Mouse (Mus musculus): ENCODE measurements around the gene Hnrnpa1.
"Not testable (repeated sequence)": the region's sequence is repeated elsewhere in the genome, so short reads cannot be mapped to it uniquely, and the experiment has no call there.

Hnrnpa1 gene

DNA sequence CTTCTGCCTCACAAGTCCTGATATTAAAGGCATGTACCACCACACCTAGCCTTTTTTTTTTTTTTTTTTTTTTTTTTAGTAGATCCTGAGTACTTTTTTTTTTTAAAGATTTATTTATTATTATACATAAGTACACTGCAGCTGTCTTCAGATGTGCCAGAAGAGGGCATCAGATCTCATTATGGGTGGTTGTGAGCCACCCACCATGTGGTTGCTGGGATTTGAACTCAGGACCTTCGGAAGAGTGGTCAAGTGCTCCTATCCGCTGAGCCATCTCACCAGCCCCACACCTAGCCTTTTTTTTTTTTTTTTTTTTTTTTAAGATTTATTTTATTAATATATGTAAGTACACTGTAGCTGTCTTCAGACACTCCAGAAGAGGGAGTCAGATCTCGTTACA lies 35.7 kb downstream of the Hnrnpa1 start:
- not testable (repeated sequence) for DNase-seq

- no peak for DNase-seq
Measured at GRCm38 (mm10) chr15:103277949-103278348, 37.7 kb downstream of the Hnrnpa1 start.

DNA sequence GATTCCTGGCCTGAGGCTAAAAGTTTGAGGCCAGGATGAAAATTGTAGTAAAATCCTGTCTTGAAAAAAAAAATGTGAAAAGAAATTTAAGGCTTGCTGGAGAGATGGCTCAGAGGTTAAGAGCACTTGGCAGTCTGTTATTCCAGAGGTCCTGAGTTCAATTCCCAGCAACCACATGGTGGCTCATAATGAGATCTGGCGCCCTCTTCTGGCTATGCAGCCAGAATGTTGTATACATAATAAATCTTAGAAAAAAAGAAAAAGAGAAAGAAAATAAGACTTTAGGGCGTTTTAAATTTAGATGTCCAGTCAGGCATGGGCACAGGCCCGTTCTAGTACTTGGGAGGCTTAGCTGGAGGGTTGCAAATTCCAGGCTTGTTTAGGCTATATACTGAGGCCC lies 39.5 kb downstream of the Hnrnpa1 start:
- DNase-seq: peak; percentile 65 to 67

DNA sequence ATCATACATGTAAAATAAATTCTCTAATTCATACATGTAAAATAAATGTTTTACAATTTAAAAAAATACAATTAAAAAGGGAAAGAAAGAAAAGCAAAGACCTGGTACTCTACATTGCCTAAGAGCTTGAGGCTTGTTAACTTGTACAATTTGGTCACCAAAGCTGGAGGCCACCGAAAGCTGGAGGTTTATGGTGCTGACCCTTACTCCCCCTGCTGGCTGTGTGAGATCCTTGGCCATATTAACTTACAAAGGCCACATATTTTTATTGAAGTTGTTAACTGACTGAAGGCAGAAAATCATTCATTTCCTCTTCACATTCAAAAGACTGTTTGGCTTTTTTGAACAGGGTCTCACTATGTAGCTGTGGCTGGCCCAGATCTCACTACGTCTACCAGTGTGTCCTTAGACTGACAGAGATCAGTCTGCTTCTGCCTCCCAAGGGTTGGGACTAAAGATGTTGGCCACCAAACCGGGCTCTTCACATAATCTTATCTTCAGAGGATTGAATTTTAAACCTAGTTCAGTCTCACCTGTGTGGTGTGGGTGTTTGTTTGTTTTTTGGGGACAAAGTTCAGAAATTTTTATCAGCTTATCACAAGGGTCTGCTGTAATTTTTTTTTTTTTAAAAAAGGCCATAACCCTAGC lies 40.7 kb downstream of the Hnrnpa1 start:
- peak; percentile 39 to 44 for DNase-seq

DNA sequence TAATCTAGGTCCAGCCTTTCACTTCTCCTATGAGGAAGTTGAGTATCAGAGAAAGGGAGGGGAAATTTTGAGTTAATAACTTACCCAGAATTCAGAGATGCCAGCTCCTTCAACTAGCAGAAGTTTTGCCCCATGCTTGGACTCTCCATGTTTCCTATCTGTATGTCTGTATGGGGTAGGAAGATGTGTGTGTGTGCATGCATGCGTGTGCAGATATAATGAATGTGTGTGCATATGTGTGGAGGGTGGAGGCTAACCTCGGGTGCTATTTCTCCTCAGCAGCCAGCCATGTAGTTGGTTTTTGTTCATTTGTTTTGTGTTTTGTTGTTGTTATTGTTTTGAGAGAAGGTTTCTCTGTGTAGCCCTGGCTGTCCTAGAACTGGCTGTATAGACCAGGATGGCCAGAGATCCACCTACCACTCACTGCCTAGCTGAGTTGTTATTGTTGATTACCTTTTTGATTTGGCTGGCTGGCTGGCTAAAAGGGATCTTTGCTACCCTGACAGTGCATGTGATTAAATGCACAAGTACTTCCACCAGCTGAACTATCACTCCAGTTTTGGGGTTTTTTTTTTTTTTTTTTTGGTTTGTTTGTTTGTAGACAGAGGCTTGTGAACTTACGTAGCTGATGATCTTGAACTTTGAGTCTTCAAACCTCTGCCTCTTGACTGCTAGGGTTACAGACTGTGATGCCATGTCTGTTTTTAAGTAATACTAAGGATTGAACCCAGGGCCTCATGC lies 41.4 kb downstream of the Hnrnpa1 start:
- DNase-seq: no peak

- peak; percentile 65 to 68 for DNase-seq
Measured at GRCm38 (mm10) chr15:103284066-103284465, 43.8 kb downstream of the Hnrnpa1 start.

- no peak for DNase-seq
Measured at GRCm38 (mm10) chr15:103284647-103285046, 44.4 kb downstream of the Hnrnpa1 start.

DNA sequence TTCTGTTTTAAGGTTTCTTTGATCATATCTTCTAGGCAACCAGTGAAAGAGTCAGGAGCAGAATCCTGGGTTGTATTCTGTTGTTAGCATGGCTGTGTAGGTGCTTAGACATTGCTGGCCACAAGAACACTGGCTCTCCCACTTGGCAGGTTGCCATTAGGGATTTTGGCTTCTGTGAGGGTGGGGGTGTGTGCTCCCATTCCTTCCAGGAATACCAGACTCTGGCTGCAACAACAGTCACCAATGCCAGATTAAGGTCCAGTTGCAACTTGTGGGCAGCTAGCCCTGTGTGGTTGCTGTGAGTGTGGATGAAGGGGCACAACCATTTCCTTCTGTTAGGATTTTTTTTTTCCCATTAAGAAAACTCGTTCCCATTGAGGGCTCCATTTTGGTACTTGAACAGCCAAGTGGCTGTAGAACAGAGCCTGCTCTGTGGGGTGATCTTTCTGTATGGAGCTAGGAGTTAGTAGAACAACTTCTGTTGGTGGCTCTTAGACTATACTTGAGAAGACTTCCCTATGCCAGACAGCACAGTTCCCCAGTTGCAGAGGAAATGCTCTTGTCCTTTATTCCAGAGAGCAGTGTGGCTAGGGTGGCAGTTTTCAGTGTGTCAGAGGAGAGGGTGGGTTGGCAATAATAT lies 45.7 kb downstream of the Hnrnpa1 start:
- no peak for DNase-seq

DNA sequence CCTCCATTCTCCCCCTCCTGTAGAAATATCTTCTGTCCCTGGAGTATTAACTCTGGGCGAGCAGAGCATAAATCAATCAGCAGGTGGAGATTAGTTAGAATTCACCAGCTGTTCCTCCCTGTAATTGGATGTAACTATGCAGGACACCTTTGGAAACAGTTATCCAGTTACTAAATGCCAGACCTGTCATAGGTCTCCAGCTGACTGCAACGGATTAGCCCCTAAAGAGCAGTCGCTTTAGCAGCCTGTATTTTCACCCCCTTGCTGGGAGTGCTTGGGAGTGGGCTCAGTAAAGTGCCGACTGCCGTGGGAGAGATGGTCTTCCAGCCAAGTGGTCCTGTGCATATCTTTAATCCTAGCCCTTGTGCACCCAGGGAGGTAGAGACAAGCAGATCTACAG lies 49.4 kb downstream of the Hnrnpa1 start:
- no peak for DNase-seq

DNA sequence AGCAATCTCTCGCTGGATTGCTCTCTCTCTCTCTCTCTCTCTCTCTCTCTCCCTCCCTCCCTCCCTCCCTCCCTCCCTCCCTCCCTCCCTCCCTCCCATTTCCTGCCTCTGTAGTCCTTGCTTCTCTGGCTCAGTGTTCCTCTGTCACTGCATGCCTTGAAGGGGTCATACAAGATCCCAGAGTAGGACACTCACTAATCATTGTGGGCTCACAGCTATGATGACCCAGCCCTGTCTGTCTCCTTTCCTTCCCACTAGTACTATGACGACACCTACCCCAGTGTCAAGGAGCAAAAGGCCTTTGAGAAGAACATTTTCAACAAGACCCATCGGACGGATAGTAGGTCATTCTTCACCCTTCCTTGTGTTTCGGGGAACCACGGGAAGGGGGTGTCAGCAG lies 50.2 kb downstream of the Hnrnpa1 start:
- DNase-seq: no peak

GRCm38 (mm10) chr15:103290843-103291242 lies 50.6 kb downstream of the Hnrnpa1 start:
- no peak for DNase-seq

DNA sequence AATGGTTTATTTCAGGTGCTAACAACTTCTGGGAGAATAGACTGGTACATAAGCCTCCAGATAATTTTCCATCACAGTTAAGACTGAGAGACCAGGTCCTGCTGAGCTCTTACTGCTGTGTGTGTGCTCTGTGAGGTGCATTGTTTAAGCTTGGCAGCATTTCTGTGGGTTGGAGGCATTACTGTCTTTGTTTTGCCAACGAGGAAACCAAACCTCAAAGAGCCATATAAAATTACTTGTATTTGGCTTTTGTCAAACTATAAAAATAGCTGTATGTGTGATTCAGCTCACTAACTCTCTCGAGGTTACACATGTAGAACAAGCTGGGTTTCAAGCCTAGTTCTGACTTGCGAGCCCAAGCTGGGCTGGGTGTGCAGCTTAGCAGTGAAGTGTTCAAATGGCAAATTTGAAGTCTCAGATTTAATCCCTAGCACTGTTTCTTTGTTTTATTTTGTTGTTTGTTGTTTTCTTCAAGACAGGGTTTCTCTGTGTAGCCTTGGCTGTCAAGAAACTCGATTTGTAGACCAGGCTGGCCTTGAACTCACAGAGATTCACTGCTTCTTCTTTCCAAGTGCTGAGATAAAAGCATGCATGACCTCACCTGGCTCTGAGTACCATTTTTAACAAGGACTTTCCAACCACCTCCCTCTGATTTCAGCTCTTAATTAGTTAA lies 52.6 kb downstream of the Hnrnpa1 start:
- no peak for DNase-seq

DNA sequence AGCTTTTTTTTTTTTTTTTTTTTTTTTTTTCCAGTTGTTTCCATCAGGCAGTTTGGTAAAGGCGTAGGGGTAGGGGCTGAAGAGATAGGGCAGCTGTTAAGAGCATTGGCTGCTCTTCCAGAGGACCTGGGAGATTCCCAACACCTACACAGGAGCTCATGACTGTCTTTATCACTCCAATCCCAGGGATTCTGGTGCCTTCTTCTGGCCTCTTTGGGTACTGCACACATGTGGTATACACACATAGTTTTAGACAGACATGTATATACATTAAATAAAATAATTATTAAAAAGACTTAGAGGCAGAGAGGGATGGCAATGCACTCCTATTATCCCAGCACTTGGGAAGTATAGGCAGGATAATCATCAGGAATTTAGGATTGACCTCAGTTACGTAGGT lies 53.1 kb downstream of the Hnrnpa1 start:
- no peak for DNase-seq

DNA sequence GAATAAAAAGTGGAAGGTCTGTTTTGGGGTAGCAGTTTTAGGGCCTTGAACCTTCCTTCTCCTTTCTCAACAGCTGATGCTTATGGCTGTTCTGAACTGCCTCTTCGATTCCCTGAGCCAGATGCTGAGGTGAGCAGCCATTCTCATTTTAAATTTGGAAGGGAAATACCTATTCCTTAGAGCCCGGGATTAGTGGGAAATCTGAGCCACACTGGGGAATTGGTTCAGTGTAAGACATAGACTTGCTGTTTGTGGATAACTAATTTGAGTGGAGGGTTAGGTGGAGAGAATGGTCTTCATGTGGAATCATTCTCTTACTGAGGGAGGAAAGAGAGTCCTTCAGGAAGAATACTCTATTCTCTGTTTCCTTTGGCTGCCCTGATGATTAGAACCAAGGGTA lies 54.4 kb downstream of the Hnrnpa1 start:
- no peak for DNase-seq

DNA sequence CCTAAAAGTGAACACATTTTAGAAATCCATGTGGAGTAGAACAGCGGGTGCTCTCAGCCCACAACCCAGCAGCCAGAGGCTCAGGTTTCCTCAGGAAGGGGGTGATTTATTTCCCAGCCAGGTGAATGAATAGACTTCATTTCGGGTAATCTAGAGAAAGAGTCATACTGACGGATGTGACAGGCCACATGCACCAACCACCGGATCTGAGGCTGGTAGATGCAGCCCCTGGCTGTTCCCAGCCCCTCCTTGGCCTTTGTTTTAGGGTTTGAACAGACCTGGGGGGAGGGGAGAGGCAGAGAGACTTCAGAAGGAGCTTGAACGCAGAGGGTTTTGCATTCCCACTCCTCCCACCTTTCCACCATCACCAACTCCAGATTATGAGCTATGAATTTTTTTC lies 55.6 kb downstream of the Hnrnpa1 start:
- no peak for DNase-seq
